Mouse (Mus musculus): ENCODE measurements at regions not wholly inside any gene's neighbourhood (a gene's known extent, or its start where the extent isn't known, plus 50 kb on each side); places are given as distances from the start of the nearest gene placed in this dataset.

DNA sequence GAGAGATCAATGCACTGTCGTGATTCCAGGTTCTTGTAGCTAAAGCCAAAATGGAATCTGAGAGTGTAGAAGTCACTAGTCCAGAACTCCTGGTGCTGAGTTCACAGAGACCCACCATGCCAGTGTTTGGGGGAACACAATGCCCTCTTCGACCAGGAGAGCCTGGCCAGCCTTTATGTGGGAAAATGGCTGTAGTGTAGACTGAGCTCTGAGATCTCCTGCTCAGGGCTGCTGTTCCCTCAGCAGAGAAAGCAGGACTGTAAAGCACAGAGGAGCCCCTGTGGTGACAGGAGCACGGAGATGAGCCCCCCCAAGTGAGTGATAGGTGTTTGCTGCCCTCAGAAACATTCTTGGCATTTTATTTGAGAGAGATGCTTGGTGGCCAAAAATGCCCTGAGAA is 129.2 kb upstream of the Tut7 start:
- DNase-seq = no peak

DNA sequence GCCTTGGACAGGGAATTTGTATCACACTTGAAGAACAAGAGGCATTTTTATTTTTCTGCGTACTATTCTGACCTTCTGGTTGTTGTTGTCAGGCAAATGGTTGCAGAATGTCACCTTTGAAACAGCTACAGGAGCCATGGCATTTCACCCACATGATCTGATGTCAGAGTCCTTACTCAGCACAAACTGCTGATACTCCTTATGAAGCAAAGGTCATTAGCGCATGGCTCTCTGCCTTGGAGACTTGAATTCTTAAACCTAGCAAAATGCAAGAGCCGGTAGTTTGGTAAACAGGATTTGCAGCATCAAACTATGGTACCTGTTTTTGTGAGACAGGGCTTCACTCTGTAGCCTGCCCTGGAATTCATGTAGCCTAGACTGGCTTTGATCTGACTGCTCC is 127.3 kb upstream of the Tut7 start:
- no peak for DNase-seq

DNA sequence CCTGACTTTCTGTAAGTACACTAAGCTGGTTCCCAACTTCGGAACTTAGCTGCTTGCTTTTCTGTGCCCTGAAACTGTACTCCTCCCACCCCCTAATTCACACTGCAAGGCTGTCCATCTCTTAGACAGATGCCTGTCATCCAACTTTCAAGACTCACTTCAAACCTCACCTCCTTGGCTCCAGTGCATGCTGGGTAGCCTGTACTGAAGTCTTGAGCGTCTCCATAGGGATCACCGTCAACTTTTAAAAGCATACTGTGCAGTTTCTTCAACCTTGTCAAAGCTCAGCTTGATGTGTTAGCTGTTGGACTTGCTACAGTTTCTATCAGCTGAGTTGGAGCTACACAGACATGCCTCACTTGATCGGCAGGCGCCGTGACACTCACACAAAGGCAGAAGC is 126.5 kb upstream of the Tut7 start:
- no peak for DNase-seq

DNA sequence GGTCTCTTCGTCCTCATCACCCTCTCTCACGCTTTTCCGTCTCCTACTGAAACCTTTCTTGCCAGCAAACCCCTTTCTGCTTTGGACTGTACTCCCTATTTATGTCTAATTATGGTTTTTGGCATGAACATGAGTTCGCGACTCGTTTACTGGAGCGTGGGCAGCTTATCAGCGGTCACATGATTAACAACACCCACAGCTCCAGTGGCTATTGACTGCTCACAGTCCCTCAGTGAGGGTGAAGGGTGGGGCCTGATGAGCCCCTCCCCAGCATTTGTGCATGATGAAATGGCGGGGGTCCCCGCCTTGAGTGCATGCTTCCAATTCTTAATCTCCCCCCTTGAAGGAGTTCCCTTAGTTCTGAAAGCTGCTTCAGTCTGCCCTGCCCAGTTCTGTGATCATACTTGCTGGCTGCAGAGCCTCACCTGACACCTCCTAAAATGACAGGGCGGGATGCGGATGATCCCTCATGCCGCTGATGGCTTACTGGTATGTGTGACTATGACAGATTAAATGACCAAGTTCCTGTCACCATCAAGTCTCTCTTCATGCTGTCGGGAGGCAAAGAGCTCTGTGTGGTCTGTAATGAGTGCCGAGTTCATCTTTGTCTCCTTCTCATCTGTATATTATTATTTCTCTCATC is 125.7 kb upstream of the Tut7 start:
- DNase-seq = no peak

DNA sequence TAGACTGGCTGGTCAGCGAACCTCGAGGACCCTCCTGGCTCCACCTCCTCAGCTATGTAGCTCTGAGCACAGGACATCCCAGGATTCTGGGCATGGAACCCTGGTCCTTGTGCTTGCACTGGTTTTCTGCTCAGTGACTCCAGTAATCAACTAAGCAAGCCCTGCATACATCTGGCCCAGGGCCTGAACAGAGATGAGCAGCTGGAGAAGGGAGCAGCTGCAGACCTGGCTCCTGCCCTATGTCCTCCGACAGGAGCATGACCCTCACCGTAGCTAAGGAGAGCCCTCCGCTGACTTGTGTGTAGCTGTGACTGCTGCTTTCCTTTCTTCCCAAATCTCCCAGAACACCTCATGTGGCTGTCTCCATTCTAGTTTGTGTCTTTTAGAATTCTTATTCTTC is 124.5 kb upstream of the Tut7 start:
- DNase-seq = no peak

DNA sequence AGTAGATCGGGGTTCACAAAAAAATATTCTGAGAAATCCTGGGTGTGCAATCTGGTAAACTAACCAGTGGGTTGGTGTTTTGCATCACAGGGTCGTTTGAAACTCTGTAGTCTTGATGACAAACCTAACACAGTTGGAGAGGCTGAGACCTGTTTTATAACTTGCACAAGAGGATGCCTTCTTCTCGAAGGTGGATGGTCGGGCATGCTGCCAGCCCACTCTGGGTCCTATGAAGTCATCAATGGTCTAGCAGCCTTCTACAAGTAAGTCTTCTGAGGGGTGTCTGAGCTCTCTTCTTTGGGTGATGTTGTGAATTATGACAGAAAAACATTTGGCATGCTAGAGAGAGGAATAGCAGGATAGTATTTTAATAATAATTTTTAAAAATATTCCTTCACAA is 123.6 kb upstream of the Tut7 start:
- no peak for DNase-seq

DNA sequence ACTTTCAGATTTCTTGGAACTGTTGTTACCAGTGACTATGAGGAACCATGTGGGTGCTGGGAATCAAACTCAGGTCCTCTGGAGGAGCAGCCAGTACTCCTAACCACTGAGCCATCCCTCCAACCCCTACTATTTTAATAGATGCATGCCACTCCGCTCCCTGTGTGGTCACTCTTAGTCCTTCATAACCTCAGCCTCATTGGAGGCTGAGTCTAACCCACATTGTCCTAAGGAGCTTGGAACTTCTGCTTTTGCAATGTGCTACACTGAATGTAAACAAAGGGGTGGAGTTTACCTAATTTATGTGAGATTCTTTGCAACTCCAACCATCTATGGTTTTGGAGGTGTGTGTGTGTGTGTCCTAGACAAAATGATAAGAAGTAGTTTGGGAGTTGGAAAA is 122.7 kb upstream of the Tut7 start:
- DNase-seq = no peak

DNA sequence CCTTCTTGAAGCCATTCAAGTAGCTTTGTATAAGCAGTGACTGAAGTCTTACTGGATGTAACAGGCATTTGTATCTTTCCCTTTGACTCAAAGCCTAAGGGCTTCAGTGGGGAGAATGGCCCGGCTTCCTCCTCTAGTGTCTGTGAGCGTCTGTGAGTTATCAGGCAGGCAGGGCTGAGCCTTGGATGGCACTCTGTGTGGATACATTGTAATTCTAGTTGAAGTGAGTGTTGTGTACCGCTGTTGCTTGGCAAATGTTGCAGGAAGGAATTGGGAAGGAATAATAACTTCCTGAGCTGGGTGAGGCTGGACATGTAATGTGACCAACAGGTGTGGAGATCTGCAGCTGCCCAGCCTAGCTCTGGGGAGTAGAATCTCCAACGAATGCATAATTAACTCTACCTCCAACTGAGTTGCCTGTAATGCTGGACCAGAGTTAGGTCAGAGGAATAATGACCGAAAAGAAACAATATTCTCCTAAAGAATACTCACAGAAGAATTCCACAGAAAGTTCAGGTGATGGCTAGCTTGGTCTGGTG is 120.7 kb upstream of the Tut7 start:
- DNase-seq = no peak

DNA sequence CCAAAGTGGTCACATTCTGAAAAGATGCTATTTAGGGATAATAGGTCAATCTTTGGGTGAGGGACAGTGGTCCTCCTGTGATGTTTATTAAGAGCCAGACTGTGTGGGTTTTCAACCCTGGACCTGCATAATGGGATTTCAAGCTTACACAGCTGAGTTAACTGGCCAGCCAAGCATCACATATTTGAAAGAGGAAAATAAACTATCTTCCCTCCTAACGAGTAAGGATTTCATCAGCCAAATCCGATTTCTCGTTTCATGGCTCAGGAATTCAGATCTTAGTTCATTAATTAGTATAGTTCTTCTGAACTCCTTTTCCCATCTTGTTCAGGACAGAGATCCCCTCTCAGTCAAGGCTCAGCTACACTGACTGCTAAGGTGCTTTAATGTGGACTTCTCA is 120.1 kb upstream of the Tut7 start:
- no peak for DNase-seq

DNA sequence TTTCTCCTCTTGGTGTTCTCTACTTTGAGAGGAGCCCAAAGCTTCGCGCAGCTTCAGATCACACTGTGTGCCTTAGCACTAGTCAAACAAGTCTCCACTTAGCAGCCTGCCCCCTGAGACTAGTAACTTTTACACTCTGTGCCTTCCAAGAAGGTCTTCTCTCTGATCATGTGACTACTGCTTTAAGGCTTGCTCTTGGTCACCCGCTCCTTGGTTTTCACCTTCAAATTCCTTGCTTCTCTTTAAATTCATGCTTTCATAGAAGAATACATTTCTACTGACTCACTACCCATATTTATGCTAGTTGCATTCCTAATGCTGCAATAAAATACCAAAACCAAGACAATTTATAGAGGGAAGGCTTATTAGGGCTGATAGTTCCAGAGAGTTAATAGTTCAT is 118.6 kb upstream of the Tut7 start:
- DNase-seq = no peak

DNA sequence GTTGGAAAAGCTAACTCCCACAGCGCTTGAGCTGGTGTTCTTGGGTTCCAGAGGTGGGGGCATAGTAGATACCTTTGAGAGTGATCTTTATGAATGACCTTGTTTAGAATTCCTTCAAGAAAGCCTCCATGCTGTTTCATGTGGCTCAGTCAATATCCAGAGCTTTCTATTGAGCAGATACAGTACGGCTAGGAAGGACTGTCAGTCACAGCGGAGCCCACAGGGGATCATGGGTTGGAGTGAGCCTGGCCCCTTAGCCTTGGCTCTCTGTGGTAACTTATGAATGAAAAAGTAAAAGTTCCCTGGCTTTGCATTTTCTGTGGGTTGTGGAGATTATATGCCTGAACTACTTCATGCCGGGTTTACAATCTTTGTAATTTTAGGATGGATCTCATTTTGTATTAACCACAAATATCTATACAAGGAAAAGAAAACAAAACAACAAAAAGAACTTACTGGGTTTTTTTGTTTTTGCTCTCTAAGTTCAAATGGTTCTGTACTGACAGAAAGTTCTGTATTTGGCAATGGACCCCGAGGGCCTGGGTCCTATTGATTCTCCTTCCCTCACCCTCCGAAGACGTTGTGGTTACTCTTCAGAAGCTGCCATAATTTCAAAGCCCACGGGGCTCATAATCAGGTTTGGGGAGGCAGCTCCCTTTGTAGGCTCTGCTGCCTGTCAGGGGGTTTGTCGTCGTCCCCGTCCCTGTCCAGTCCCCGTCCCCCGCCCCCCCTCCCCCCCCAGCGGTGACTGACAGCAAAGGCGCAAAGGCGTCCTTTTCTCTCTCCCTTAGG is 117.7 kb upstream of the Tut7 start:
- DNase-seq = no peak

DNA sequence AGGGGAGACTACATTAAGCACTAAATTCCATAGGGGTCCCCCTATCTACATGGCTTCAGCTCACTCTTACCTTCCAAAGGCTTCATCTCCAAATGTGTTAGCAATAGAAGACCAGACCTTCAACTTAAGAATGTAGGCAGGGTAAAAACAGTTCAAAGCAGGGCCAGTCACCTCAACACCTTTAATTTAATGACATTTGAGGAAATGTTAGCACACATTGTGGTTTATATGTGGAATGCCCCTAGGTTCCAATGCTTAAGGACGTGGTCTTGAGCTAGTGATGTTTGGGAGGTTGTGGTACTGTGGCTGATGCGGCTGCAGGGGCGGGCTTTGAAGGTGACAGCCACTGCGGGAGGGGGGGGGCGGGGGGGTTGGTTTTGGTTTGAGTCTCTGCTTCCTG is 116.9 kb upstream of the Tut7 start:
- DNase-seq = no peak

DNA sequence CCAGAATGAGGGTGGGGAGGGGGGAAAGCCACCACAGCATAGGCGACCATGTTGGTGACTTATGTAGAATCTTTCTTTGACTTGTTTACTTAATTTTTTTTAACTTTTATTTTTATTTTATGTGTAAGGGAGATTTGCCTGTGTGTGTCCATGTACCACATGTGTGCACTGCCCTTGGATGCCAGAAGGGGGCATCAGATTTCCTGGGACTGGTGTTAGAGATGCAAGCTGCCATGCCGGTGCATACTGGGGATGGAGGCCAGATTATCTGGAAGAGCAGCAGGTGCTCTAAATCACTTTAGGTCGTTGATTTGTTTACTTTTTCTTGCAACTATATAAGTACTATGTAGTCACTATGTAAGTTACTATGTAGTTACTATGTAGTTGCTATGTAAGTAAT is 114.2 kb upstream of the Tut7 start:
- no peak for DNase-seq

DNA sequence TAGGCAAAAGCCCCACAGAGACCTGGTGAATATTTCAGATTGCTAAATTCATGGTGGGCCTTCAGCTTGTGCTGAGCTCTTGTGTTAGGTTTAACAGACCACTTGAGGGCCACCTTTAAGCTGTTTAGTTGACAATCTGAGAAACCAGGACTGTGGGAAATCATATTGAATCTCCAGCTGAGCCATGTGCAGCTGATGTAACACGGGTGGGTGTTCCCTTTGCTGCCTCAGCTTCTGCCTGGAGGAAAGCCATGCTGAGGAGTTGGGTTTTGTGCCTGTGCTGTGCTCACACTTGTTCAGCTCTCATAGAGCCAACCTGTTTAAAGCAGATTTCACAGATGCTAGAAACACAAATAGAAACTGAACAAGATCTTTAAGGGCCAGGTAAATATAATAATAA is 111.6 kb upstream of the Tut7 start:
- no peak for DNase-seq

DNA sequence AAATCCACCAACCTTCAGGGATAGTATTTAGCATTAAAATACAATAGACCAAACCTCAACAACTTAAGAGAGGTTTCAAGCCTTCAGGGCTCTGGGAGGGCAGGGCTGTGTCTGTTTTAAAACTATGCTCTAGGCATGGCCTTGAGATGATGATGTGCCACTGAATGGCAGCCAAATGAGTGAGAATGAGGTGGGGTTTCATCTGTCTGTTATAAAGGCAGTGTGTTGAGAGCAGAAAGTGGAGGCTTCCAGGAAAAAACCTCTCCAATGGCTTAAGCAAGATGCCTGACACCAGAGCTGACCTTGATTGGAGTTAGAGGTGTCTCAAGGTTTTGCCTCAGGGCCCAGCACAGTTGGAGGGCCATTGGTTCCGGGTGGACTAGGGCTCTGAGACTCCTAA is 111.1 kb upstream of the Tut7 start:
- no peak for DNase-seq

DNA sequence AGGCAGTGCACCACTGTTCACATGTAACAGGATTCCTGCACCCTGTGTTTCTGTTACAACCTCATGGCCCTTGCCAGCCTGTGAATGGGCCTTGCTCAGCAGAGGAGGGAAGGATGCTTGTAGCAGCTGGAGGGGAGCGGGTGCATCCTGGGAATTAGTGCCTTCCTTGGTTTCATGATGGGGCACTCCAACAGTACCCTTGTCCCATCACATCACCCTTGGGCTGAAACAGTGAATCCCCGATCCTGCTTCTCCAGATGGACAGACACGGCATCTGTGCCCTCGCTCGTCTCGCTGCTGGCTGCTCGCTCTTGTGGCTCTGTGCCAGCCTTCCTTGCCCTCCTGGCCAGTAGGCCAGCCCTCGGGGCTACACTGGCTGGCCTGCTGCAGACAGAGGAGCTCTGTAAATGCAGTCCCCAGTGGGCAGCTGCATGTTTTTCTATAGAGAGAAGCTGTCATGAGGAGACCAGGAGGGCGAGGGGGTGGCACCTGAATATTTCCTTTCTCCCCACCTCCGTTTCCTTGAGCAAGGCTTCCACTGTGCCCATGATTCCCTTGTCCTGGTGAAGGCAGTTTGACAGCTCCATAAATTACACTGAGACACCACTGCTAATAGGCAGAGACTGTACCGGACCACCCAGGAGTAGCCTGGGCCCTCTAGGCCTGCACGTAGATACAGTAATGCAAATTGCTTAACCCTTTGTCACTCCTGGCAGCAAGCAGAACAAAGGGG is 104.6 kb upstream of the Tut7 start:
- DNase-seq = no peak

DNA sequence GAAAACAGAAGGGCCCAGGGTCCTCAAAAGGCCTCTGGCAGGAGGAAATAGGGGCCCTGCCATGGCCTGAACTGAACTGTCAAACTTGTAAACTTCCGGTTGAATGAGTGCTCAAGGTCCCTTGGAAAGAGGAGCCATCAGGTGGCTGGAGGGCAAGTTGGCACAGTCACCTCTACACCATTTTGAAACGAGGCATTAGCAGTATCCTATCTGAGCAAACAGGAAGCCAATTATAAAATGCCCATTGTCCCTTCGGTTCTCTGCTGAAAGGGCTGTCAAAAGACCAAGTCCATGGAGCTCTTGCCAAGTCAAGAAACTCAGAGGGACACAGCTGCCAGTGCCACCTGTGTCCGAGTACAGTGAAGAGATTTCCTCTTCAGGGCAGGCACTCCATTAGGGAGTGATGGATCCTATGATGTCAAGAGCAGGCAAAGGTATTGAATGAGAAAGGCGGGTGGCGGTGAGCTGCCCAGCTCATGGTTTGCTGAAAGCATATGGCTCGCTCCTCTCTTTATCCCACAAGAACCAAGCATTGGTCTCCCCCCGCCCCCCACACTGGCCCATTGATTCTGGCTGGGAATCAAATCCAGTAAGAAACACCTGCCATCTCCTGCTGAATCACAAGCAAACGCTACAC is 103.0 kb upstream of the Tut7 start:
- no peak for DNase-seq

DNA sequence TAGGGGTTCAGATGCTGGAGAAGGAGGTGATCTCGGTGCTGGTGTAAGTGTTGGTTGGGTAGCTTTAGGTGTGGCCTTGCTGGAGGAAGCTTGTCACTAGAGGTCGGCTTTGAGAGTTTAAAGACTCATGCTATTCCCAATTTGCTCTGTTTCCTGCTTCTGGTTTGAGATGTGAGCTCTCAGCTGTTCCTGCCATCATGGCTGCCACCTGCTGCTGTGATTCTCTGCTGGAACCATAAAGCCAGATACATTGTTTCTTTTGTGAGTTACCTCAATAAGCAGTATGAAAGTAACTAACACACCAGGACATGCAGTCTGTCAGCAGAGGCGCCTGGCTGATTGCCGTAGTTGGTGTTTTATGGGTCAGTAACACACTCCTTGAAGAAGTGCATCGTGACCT is 94.2 kb upstream of the Tut7 start:
- no peak for DNase-seq

DNA sequence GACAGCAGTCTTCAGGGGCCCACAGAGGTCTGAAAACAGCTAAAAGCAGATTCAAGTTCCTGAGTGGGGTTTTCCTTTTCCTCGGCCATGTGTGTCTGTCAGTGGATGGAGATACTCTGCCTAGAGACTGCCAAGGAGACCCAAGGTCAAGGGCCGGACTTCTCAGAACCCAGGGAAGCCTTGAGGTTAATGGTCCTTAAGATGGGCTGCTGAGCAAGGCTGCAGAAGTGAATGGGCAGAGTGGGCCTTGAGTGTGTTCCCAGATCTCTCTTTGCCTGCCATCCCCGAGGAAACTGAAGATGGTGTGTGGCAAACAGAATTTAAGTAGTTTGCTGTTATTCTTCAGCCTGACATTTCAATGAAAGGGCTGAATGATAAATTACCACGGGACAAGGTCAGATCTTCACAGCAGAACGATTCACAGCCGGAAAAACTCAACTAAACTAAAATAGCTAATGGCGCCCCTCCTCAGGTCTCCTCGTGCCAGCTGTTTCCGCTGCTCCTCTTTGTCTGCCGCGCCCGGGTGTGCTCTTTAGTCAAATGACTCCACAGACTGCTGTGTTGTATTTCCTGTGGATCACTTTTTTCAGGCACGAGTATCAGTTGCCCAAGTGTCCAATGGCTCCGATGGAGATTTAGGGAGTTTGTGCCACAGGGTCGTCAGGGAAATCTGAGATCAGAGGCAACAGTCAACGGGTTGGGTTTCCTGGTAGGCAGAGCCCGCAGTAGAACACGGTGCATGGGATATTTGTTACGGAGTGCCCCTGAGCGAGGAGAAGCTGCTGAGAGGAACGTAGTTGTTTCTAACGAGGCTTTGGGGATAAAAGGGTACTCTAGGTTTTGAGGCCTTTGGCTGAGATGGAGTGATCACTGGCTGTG is 93.5 kb upstream of the Tut7 start:
- DNase-seq = no peak

DNA sequence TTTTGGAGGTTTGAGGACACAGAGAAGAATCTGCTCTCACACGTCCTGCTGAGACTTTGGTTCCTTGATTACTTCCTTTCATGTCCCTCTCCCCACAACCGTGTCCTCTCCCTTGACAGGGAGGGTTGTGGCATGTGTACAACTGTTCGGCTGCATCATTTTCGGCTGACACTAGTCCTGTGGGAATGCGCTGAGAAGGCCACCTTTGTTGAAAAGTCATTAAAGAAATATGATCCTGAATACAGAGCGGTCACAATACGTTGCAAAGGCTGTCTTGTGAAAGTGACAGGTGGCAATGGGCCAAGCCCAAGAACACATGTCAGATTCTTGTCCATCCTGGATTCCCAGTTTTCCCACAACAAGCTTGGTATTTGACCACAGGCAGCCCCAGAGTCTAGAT is 92.8 kb upstream of the Tut7 start:
- no peak for DNase-seq

DNA sequence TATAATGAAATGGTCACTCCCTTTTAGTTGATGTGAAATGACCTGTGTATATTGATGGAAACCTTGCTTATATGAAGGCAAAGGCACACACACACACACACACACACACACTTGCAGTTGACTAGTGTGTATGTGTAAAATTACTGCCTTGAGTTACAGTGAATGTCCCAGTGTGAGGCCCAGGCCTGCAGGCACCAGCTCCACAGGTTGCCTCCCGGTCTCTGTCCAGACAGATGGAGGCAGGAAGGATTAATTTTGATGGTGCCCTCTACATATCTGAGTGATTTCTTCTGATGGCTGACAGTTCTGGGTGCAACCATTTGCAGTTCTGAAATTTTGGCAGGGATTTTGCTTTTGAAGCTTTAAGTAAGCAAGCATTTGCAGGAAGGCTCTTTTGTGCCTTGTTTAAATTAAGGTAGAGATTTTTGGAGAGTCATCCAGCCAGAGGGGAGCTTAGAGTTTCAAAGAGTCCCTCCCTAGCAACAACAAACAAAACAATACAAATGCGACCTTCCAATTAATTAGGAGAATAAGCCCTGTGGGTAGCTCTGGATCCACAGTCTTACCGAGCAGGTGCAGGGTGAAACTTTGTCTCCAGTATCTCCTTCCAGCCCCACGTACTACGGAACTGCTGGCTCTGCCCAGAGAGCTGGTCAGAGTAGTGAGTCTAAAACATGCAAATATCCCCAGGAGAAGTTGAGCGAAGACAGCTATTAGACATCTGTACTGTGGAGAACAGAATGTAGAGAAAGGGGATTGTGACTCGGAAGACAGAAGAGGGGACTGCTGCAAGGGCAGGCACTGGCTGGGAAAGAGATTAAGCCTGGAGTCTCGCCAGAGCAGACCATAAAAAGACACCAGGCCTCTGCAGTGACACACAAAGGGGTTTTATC is 87.5 kb upstream of the Tut7 start:
- no peak for DNase-seq
